Mouse (Mus musculus): ENCODE results near the gene Mxra8.

The Mxra8 gene

GRCm38 (mm10) chr4:155837404-155838010 is 2.0 kb upstream of the Mxra8 start:
- no peak for DNase-seq (ENCODE audit: low spot score in 2 of 2)

GRCm38 (mm10) chr4:155838187-155839153 is 1.0 kb upstream of the Mxra8 start:
- DNase-seq (ENCODE audit: low spot score in 2 of 2) = no peak

GRCm38 (mm10) chr4:155840076-155841002 is 859 bp downstream of the Mxra8 start:
- peak in 1 of 2 experiments; percentile 15 for DNase-seq (ENCODE audit: low spot score in 2 of 2)

- DNase-seq (ENCODE audit: low spot score in 2 of 2) = peak; percentile 61 to 77
These were observed 1.5 kb downstream of the Mxra8 start for GRCm38 (mm10) chr4:155841003-155841454.

- DNase-seq (ENCODE audit: low spot score in 2 of 2) = no peak
These were observed 2.3 kb downstream of the Mxra8 start for GRCm38 (mm10) chr4:155841651-155842270.

GRCm38 (mm10) chr4:155843231-155843630 is 3.8 kb downstream of the Mxra8 start:
- no peak for DNase-seq (ENCODE audit: low spot score in 2 of 2)

GRCm38 (mm10) chr4:155846871-155847578 is 7.5 kb downstream of the Mxra8 start, which contains the start of gene Dvl1:
Gene Dvl1, plus strand, starts transcription at chr4:155847402.
- DNase-seq (ENCODE audit: low spot score in 2 of 2) = peak; percentile 92 to 94

GRCm38 (mm10) chr4:155847591-155848352 is 8.3 kb downstream of the Mxra8 start:
- no peak for DNase-seq (ENCODE audit: low spot score in 2 of 2)

GRCm38 (mm10) chr4:155848434-155849095 is 9.1 kb downstream of the Mxra8 start:
- no peak for DNase-seq (ENCODE audit: low spot score in 2 of 2)

GRCm38 (mm10) chr4:155849391-155849790 is 9.9 kb downstream of the Mxra8 start:
- DNase-seq (ENCODE audit: low spot score in 2 of 2) = no peak

- no peak for DNase-seq (ENCODE audit: low spot score in 2 of 2)
These were observed 10.4 kb downstream of the Mxra8 start for GRCm38 (mm10) chr4:155849792-155850451.

GRCm38 (mm10) chr4:155851368-155851767 is 11.9 kb downstream of the Mxra8 start:
- DNase-seq (ENCODE audit: low spot score in 2 of 2) = no peak

- DNase-seq (ENCODE audit: low spot score in 2 of 2) = no peak
These were observed 12.5 kb downstream of the Mxra8 start for GRCm38 (mm10) chr4:155851951-155852411.

- DNase-seq (ENCODE audit: low spot score in 2 of 2) = no peak
These were observed 13.9 kb downstream of the Mxra8 start for GRCm38 (mm10) chr4:155853421-155853820.

- no peak for DNase-seq (ENCODE audit: low spot score in 2 of 2)
These were observed 15.5 kb downstream of the Mxra8 start for GRCm38 (mm10) chr4:155854991-155855390.

- DNase-seq (ENCODE audit: low spot score in 2 of 2) = no peak
These were observed 16.6 kb downstream of the Mxra8 start for GRCm38 (mm10) chr4:155856071-155856470.

GRCm38 (mm10) chr4:155856881-155857280 is 17.4 kb downstream of the Mxra8 start:
- DNase-seq (ENCODE audit: low spot score in 2 of 2) = no peak

GRCm38 (mm10) chr4:155859318-155859717 is 19.8 kb downstream of the Mxra8 start:
- DNase-seq (ENCODE audit: low spot score in 2 of 2) = no peak

GRCm38 (mm10) chr4:155861787-155862186 is 22.3 kb downstream of the Mxra8 start:
- no peak for DNase-seq (ENCODE audit: low spot score in 2 of 2)

Measured in natural killer cell, adult 2 months (primary cell).